ENCODE assay signal across 27 mouse cellular contexts in genomic region chr7:95020285-95020684, GRCm38 (mm10).
"Had no signal": no experiment of that assay in that cellular context is flagged by ENCODE, and none has a peak within 500 bp of the region (broad histone marks: within the 10 kb centered on the region; RNA-seq: fewer than 3 reads in every experiment).

No protein-coding gene starts in this region.

- H3K4me3 ChIP-seq: gastrocnemius, adult 2 months; heart, embryonic 13.5 days; heart, embryonic 15.5 days; hindbrain, embryonic 13.5 days; hindbrain, embryonic 15.5 days; kidney, embryonic 15.5 days; left cerebral cortex, adult 2 months; limb, embryonic 13.5 days; limb, embryonic 15.5 days; liver, embryonic 12.5 days had no signal

- H3K36me3 ChIP-seq: heart, embryonic 13.5 days; heart, embryonic 15.5 days; hindbrain, embryonic 13.5 days; hindbrain, embryonic 15.5 days; kidney, embryonic 15.5 days; limb, embryonic 13.5 days; limb, embryonic 15.5 days; liver, embryonic 12.5 days had no signal

- DNase-seq: gastrocnemius, adult 2 months; gastrocnemius, postnatal 10 days; gastrocnemius, postnatal 25 days; heart, adult 18-20 months; heart, postnatal 14 days; heart, postnatal 36 days; kidney, adult 11 months; kidney, adult 2 months; kidney, adult 9 months; kidney, postnatal 14 days; kidney, postnatal 36 days; layer of hippocampus, adult 9-11 months; layer of hippocampus, postnatal 36 days had no signal

- H3K4me1 ChIP-seq: heart, embryonic 13.5 days; heart, embryonic 15.5 days; hindbrain, embryonic 13.5 days; hindbrain, embryonic 15.5 days; kidney, embryonic 15.5 days; limb, embryonic 13.5 days; limb, embryonic 15.5 days; liver, embryonic 12.5 days had no signal

- H3K27me3 ChIP-seq: heart, embryonic 13.5 days; heart, embryonic 15.5 days; hindbrain, embryonic 13.5 days; hindbrain, embryonic 15.5 days; kidney, embryonic 15.5 days; limb, embryonic 13.5 days; limb, embryonic 15.5 days; liver, embryonic 12.5 days had no signal

- ATAC-seq: hindbrain, postnatal 0 days; intestine, embryonic 16.5 days; liver, embryonic 12.5 days had no signal

- H3K9me3 ChIP-seq: heart, embryonic 13.5 days; heart, embryonic 15.5 days; hindbrain, embryonic 13.5 days; hindbrain, embryonic 15.5 days; kidney, embryonic 15.5 days; limb, embryonic 13.5 days; limb, embryonic 15.5 days; liver, embryonic 12.5 days had no signal

- H3K9ac ChIP-seq: heart, embryonic 13.5 days; heart, embryonic 15.5 days; hindbrain, embryonic 13.5 days; hindbrain, embryonic 15.5 days; kidney, embryonic 15.5 days; limb, embryonic 13.5 days; limb, embryonic 15.5 days; liver, embryonic 12.5 days; liver, embryonic 14.5 days had no signal

- H3K27ac ChIP-seq: gastrocnemius, adult 2 months; heart, embryonic 13.5 days; heart, embryonic 15.5 days; hindbrain, embryonic 13.5 days; hindbrain, embryonic 15.5 days; hindbrain, postnatal 0 days; kidney, embryonic 15.5 days; kidney, postnatal 0 days; left cerebral cortex, adult 2 months; limb, embryonic 13.5 days; limb, embryonic 15.5 days; liver, embryonic 12.5 days; liver, embryonic 14.5 days had no signal

- H3K4me2 ChIP-seq: heart, embryonic 11.5 days; heart, embryonic 13.5 days; heart, embryonic 15.5 days; hindbrain, embryonic 13.5 days; hindbrain, embryonic 15.5 days; kidney, embryonic 15.5 days; limb, embryonic 13.5 days; limb, embryonic 15.5 days; liver, embryonic 12.5 days had no signal
